Mouse (Mus musculus) intestine, embryonic 16.5 days (tissue): Measurements from ENCODE around the gene Esp3. TPM values are rescaled to one million over a fixed set of nuclear protein-coding genes. Genes with fewer than 3 reads are reported as not detected.
"Not testable (repeated sequence)": the region's sequence is repeated elsewhere in the genome, so short reads cannot be mapped to it uniquely, and the experiment has no call there.

Experiments
- ATAC-seq: fragments of 200-750 bp; cut with Nextera tagmentation; 2 replicates; pipeline ENCODE4 v1.8.0; 2017; ENCODE audit warnings: moderate TSS enrichment, moderate library complexity
- H3K27ac ChIP-seq: fragments of 300-500 bp; sonication (generic); 2 replicates; pipeline ENCODE4 v1.5.1; 2014; ENCODE audit warnings: mild to moderate bottlenecking, low read length
- H3K27me3 ChIP-seq: fragments of 300-500 bp; sonication (generic); replicated peaks from 2 replicates; pipeline ENCODE4 v1.6.1; 2014; ENCODE audit warnings: low read length, control low read depth, mixed read lengths; ENCODE audit not compliant: control insufficient read depth, insufficient read depth
- H3K36me3 ChIP-seq: fragments of 300-500 bp; sonication (generic); 2 replicates; pipeline ENCODE4 v1.6.1; 2014; ENCODE audit warnings: low read length, control low read depth; ENCODE audit not compliant: control insufficient read depth, insufficient read depth
- H3K4me1 ChIP-seq: fragments of 300-500 bp; sonication (generic); 2 replicates; pipeline ENCODE4 v1.6.1; 2014; ENCODE audit warnings: low read length, control low read depth, mixed read lengths; ENCODE audit not compliant: control insufficient read depth, insufficient read depth
- H3K4me2 ChIP-seq: fragments of 300-500 bp; sonication (generic); 2 replicates; pipeline ENCODE4 v1.6.1; 2014; ENCODE audit warnings: low read depth, low read length, control low read depth
- H3K4me3 ChIP-seq: fragments of 300-500 bp; sonication (generic); 2 replicates; pipeline ENCODE4 v1.5.1; 2014; ENCODE audit warnings: mild to moderate bottlenecking, low read length
- H3K9ac ChIP-seq: fragments of 300-500 bp; sonication (generic); 2 replicates; pipeline ENCODE4 v1.6.1; 2014; ENCODE audit warnings: low read depth, low read length
- H3K9me3 ChIP-seq: fragments of 300-500 bp; sonication (generic); 2 replicates; pipeline ENCODE4 v1.6.1; 2016; ENCODE audit warnings: low read length, control low read depth; ENCODE audit not compliant: control insufficient read depth
- WGBS: fragments of 180-500 bp; shearing (Covaris S2); extraction: QIAGEN DNeasy Blood & Tissue Kit; methylation state at CpG from one replicate; pipeline ENCODE4 v1.1.7; 2014; 5-methylcytosine and 5-hydroxymethylcytosine counted together
- polyA plus RNA-seq: library from polyadenylated mRNA; unstranded; fragments of >200 nt; fragmentation: Nextera tagmentation; extraction: Ambion mirVana; gene quantifications from 2 replicates; pipeline ENCODE4 v1.2.1, GENCODE M21; 2015

Gene Esp3
- not detected in 2 replicates for polyA plus RNA-seq

DNA sequence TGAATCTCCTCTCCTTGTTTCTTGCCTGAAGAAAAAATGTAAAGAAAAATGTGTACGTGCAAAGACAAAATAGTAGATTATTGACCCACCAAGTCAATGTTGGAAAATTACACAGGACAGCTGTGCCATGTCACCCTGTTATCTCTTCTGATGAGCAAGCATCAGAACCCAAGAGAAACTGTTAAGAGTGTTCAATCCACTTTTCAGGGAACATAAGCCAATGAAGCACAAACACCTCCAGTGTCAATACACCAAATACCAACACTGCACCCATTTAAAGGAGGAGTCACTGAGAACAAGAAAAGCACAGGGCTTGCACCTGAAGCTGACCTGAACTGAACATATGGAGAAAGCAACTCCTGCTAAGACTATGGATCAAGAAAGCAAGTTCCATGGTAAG is at the start of gene Esp3:
TSS of gene Esp3 (plus strand) at position 301 of the 400 bp plus-strand sequence.
- WGBS: 92% methylated on average over 1 of the region's 1 CpGs
- H3K27ac ChIP-seq: not testable (repeated sequence)

DNA sequence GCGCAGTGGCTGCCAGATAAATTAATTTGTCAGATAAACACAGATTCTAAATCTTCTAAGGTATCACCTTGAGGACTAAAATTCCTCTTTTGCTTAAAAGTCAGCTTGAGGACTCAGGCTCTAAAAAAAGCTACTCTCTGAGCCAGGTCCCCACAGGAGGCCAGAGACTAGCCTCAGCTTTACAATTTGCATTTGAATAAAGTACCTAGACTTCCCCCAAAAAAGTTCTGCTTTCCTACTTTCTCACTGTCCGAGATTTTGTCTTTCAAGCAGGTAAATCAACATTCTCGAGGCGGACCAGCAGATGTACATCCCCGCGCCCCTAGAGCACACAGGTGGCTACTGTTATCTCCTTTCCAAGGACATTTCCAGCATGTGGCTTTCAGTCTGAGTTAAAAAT is 48.0 kb upstream of the Esp3 start:
- H3K9me3 ChIP-seq, H3K4me3 ChIP-seq, H3K9ac ChIP-seq, H3K27ac ChIP-seq, ATAC-seq, H3K36me3 ChIP-seq, H3K27me3 ChIP-seq, H3K4me1 ChIP-seq, H3K4me2 ChIP-seq: not testable (repeated sequence)
- 42% methylated on average over 6 of the region's 6 CpGs for WGBS

More for the DNA sequence above, at the start of gene Esp3:
- not testable (repeated sequence) for H3K4me1 ChIP-seq, H3K4me3 ChIP-seq, H3K9me3 ChIP-seq, H3K36me3 ChIP-seq, H3K4me2 ChIP-seq, H3K27me3 ChIP-seq, H3K9ac ChIP-seq, ATAC-seq

DNA sequence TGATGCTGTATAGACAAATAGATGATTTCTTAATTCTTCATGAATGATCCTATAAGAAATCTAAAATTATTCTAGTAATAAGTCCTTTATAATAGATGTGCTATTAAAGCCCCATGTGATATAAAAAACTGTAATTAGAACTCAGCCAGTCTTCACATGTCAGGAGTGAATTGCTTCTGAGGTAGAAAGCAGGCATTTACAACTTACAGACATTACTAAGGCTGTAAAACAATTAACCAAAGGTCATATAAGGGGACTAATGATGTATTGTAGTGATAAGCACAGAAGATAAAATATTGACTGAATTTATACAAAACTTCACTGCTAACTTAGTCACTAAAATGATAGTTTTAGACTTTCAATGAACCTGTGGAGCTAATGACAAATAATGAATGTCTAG is 40.6 kb upstream of the Esp3 start:
- Histone ChIP-seq H3K9ac (no peak overlapping the region), H3K4me3 (no peak overlapping the region), H3K36me3 (no peaks in the 10 kb centered on the region), H3K27ac (no peak overlapping the region), H3K4me1 (no peaks in the 10 kb centered on the region), H3K9me3 (no peaks in the 10 kb centered on the region), H3K4me2 (no peak overlapping the region), H3K27me3 (no peaks in the 10 kb centered on the region)
- peak; percentile 85 for ATAC-seq

DNA sequence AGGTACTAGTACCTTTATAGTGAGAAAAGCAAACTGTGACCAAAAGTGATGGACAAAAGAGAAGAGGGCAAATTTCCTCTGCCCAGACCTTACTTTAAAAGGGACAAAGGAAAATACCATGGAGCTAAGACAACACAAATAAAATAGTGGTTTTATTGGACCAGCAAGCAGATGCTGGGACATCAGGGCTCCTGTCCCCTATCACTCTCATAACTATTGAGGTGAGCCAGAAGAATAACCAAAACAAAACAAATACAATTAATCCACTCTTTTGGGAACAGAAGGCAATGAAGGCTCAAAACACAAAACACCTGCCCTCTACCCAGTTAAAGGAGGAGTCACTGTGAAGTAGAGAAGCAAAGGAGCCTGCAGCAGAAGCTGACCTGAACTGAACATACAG is 33.6 kb upstream of the Esp3 start, which contains the start of gene Esp4:
TSS of gene Esp4 (plus strand) at position 301 of the 400 bp plus-strand sequence.
- Histone ChIP-seq H3K9me3 (no peaks in the 10 kb centered on the region), H3K27me3 (no peaks in the 10 kb centered on the region), H3K4me1 (no peaks in the 10 kb centered on the region), H3K9ac (no peak within 1 kb of the TSS), H3K4me2 (no peak within 1 kb of the TSS), H3K36me3 (no peaks in the 10 kb centered on the region), H3K4me3 (no peak within 1 kb of the TSS), H3K27ac (no peak within 1 kb of the TSS)
- ATAC-seq: no peak

DNA sequence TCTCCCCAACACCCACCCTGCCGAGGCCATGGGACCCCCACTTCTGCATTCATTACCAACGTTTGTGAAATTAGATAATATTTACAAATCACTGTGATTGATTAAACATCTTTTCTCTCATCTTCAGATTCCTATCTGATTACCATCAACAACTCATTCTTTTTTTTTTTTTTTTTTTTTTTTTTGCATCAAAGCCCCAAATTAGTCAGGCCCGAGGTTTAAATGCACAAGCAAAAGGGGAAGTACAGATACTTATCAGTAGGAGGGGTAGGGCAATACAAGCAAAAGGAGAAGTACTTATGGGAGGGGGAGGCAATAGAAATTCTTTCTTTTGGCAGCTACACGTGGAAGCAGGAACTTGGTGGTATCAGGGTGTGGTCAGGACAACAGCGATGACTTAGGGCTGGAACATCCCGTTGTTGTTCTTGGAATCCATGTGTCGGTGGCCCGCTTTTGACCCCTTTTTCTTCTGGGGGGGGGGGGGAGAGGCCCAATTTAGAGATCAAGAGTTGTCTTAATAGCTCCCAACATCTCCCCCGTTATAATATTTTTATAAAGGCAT is 30.3 kb downstream of the Esp3 start:
- 67% methylated on average over 9 of the region's 9 CpGs for WGBS
- not testable (repeated sequence) for ATAC-seq, H3K9ac ChIP-seq, H3K36me3 ChIP-seq, H3K9me3 ChIP-seq, H3K4me1 ChIP-seq, H3K27ac ChIP-seq, H3K4me3 ChIP-seq, H3K27me3 ChIP-seq, H3K4me2 ChIP-seq

DNA sequence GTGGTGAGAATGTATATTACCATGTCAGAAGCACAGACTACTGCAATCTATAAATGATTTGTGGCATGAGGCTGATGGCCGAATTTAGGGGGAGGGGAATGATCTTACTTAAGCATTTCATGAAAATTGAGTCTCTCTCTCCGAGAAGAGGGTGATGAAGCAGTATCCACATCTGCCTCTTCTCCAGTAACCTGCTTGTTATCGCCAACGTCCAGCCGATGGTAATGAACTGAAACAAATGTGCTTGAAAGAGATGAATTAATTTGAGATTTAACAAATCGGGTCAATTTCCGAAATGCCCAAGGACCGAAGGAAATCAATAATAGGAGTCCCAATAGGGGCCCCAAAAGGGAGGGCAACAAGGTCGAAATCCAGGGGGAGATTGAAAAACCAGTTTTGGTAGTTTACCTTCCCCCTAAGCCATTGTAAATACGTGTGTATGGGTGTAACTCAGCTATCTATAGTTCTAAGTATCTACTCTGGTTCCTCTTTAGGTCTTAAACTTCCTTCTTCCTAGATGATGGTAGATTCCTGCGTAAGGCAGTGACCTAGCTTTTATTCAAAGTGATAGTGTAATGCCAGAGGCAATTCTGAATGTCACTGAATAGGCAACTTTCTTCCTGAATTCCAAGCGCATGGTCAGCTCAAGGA is 31.4 kb downstream of the Esp3 start:
- not testable (repeated sequence) for H3K27ac ChIP-seq, H3K4me2 ChIP-seq, H3K36me3 ChIP-seq, ATAC-seq, H3K9ac ChIP-seq, H3K9me3 ChIP-seq, H3K4me1 ChIP-seq, H3K27me3 ChIP-seq, H3K4me3 ChIP-seq
- 79% methylated on average over 12 of the region's 12 CpGs for WGBS

Other genes with a start within 250 kb of the Esp3 start
- gene Esp8, start 112.1 kb upstream of the Esp3 start, polyA plus RNA-seq: not detected in 2 replicates
- not detected in 2 replicates for gene Esp6, start 70.6 kb upstream of the Esp3 start, polyA plus RNA-seq
- not detected in 2 replicates for gene Esp4, start 33.5 kb upstream of the Esp3 start, polyA plus RNA-seq
- not detected in 2 replicates for gene Esp1, start 95.0 kb downstream of the Esp3 start, polyA plus RNA-seq
- 0.10 TPM in 1 of 2 replicates, not detected in the other for gene Crisp2, start 174.9 kb downstream of the Esp3 start, polyA plus RNA-seq
- 1.9 and 4.3 TPM in 2 replicates for gene Rhag, start 179.1 kb downstream of the Esp3 start, polyA plus RNA-seq
- 5.8 and 7.8 TPM in 2 replicates for gene 9130008F23Rik, start 248.5 kb downstream of the Esp3 start, polyA plus RNA-seq